Mouse (Mus musculus): ENCODE results near the gene Sh3bp2. TPM values are rescaled to one million over a fixed set of nuclear protein-coding genes. Genes with fewer than 3 reads are reported as not detected.

Gene Sh3bp2
- polyA plus RNA-seq, 1 experiment: 3.5 TPM

DNA sequence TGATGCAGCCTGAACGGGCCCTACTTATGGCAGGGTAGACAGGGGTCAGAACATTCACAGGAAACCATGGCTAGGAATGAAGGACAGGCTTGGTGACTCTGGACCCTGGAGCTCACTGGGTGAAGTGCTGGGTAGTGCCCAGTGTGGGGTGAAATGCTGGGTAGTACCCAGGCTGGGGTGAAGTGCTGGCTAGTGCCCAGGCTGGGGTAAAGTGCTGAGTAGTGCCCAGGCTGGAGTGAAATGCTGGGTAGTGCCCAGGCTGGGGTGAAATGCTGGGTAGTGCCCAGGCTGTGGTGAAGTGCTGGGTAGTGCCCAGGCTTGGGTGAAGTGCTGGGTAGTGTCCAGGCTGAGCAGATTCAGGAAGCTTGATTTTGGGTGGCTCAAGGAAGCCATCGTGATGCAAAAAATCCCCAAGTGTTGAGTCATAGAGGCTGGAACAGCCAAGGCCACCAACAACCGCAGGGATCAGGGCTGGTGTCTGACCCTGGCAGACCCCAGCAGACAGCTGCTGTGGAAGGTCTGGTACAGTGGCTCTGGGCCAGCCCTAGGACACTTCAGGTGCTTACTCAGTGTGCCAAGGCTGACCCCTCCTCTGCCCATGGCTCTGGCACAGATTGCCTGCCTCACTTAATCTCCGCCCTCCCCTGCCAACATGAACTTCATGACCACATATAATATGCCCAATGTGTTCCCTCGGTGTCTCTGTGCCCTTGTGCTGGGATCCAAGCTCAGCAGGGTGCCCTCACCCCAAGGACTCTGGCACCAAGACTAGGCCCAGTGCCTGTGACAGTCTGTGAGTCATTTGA lies 9.3 kb downstream of the Sh3bp2 start:
- no peak for TF ChIP-seq CTCF (IDR thresholded peaks at IDR 0.05; ENCODE audit: extremely low read depth, insufficient read depth, low read length)
- TF ChIP-seq POLR2A (IDR thresholded peaks at IDR 0.05; ENCODE audit: extremely low read depth, insufficient read depth, low read length): no peak
- Histone ChIP-seq H3K4me3 (ENCODE audit: insufficient read depth, low read length) (no peak overlapping the region), H3K27ac (ENCODE audit: insufficient read depth, low read length) (no peak overlapping the region), H3K4me1 (ENCODE audit: control insufficient read depth, insufficient read depth, low read length) (no peaks in the 10 kb centered on the region)

DNA sequence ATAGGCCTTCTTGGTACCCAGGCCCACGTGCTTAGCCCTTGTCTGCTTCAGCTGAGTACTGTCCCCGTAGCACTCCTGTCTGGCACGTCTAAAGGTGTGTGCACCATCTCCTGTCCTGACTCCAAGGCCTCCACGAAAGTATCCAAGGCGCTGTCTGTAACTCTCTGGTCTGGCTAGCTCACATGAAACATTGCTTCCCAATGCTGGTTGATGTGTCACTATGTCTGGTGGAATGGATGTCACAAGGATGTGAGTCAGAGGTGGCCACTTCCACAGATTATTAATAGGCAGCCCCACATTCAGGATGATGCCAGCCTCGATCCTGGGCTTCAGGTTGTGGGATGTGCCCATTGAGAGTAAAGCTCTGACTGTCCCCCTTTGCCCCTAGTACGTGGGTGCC lies 10.2 kb downstream of the Sh3bp2 start:
- TF ChIP-seq POLR2A (IDR thresholded peaks at IDR 0.05; ENCODE audit: extremely low read depth, insufficient read depth, low read length): no peak
- TF ChIP-seq CTCF (IDR thresholded peaks at IDR 0.05; ENCODE audit: extremely low read depth, insufficient read depth, low read length): no peak
- H3K4me3 ChIP-seq (ENCODE audit: insufficient read depth, low read length): no peak overlapping the region
- no peaks in the 10 kb centered on the region for H3K4me1 ChIP-seq (ENCODE audit: control insufficient read depth, insufficient read depth, low read length)
- no peak overlapping the region for H3K27ac ChIP-seq (ENCODE audit: insufficient read depth, low read length)

DNA sequence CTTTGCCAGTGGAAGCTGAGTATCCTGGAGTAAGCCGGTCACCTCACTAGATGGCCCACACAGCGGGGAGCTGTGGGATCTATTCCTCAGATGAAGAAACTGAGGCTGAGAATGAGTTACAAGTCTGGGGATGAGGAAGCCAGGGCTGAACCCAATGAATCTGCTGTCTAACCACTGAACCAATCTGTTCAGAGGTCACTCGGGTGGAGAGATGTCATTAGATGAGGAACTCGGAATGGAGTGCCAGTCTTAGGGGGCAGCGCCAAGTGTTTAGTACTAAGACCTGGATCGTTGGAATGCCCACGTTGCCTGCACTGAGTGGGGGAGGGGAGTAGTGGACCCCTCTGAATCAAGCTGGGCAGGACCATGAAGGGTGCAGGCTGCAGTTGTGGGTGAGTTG lies 12.4 kb downstream of the Sh3bp2 start:
- Histone ChIP-seq H3K27ac (ENCODE audit: insufficient read depth, low read length) (no peak overlapping the region), H3K4me1 (ENCODE audit: control insufficient read depth, insufficient read depth, low read length) (no peaks in the 10 kb centered on the region), H3K4me3 (ENCODE audit: insufficient read depth, low read length) (no peak overlapping the region)
- TF ChIP-seq CTCF (IDR thresholded peaks at IDR 0.05; ENCODE audit: extremely low read depth, insufficient read depth, low read length): no peak
- TF ChIP-seq POLR2A (IDR thresholded peaks at IDR 0.05; ENCODE audit: extremely low read depth, insufficient read depth, low read length): no peak

DNA sequence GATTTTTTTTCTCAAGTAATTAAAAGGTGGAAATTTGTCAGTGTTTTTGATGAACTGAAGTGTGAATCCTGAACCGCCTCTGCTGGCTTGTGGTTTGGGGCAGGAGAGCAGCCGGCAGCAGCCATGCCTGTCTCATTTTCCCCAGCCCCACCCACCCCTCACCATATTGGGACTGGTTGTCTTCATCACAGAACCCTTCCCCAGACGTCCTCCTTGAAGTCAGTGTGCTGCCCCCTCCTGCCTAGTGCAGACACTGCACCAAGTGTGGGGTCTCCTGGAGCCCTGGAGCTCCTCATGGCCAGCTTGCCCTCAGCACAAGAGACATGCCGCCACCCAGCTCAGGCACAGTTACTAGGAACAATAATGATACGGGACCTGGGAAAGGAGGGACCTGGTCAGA lies 12.9 kb downstream of the Sh3bp2 start:
- H3K27ac ChIP-seq (ENCODE audit: insufficient read depth, low read length): no peak overlapping the region
- TF ChIP-seq POLR2A (IDR thresholded peaks at IDR 0.05; ENCODE audit: extremely low read depth, insufficient read depth, low read length): no peak
- TF ChIP-seq CTCF (IDR thresholded peaks at IDR 0.05; ENCODE audit: extremely low read depth, insufficient read depth, low read length): 0 out of 2 replicates have a peak, but pooled peaks have one; percentile 19
- H3K4me3 ChIP-seq (ENCODE audit: insufficient read depth, low read length): no peak overlapping the region
- H3K4me1 ChIP-seq (ENCODE audit: control insufficient read depth, insufficient read depth, low read length): no peaks in the 10 kb centered on the region

DNA sequence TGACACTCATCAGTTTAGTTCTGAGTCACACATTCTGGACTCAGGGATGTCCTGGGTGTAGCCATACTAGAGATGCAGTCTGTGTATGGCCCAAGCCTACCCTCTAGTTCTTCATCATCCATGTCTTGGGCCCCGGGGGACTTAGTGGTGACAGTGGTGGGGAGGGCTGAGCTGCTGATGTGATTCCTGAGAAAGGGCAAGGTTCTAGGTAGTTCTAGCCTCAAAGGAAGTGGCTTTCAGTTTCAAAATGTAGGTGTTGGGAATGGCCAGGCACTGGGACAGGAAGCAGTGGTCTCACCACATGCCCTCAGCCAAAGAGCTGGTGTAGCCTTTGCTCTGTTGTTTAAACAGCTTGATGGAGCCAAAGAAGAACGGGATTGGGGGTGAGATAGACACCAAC lies 13.5 kb downstream of the Sh3bp2 start:
- no peak overlapping the region for H3K4me3 ChIP-seq (ENCODE audit: insufficient read depth, low read length)
- TF ChIP-seq CTCF (IDR thresholded peaks at IDR 0.05; ENCODE audit: extremely low read depth, insufficient read depth, low read length) (no peak), POLR2A (IDR thresholded peaks at IDR 0.05; ENCODE audit: extremely low read depth, insufficient read depth, low read length) (no peak)
- no peak overlapping the region for H3K27ac ChIP-seq (ENCODE audit: insufficient read depth, low read length)
- no peaks in the 10 kb centered on the region for H3K4me1 ChIP-seq (ENCODE audit: control insufficient read depth, insufficient read depth, low read length)

DNA sequence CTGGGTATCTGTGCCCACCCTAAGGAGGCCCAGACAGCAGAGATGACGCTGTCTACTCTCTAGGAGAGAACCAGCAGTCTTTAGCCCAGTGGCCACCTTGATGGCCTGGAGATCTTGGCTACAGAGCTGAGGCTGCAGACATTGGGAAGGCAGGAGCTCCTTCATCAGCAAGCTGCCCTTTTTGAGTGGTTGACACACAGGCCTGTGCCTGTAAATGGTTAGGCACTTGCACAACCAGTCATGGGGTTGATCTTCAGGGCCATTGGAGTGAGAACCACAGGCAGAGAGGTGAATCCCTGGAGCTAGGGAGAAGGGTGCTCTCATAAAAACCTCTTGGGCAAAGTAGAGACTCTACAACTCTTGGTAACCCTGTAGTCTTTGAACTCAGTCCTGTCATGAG lies 16.5 kb downstream of the Sh3bp2 start:
- no peaks in the 10 kb centered on the region for H3K4me1 ChIP-seq (ENCODE audit: control insufficient read depth, insufficient read depth, low read length)
- H3K4me3 ChIP-seq (ENCODE audit: insufficient read depth, low read length): no peak overlapping the region
- TF ChIP-seq POLR2A (IDR thresholded peaks at IDR 0.05; ENCODE audit: extremely low read depth, insufficient read depth, low read length) (no peak), CTCF (IDR thresholded peaks at IDR 0.05; ENCODE audit: extremely low read depth, insufficient read depth, low read length) (no peak)
- no peak overlapping the region for H3K27ac ChIP-seq (ENCODE audit: insufficient read depth, low read length)

DNA sequence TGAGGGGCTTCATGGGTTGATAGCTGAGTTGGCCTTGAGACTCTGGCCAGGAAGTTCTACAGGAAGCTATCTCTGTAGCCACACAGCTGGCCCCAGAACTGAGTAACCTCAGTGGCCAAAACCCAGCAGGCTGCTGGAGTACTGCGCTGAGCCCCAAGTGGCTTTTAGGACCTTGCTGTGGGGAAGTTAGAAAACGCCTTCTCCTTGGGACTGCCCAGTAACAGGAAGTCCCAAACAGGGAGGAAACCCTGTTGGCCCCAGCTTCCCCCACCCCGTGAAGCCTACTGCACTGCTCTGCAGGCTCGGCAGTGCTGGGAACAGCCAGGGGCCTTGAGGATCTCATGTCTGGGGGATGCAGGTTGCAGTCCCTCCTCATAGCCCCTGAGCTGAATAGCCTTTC lies 17.5 kb downstream of the Sh3bp2 start:
- Histone ChIP-seq H3K4me3 (ENCODE audit: insufficient read depth, low read length) (no peak overlapping the region), H3K27ac (ENCODE audit: insufficient read depth, low read length) (no peak overlapping the region), H3K4me1 (ENCODE audit: control insufficient read depth, insufficient read depth, low read length) (no peaks in the 10 kb centered on the region)
- TF ChIP-seq CTCF (IDR thresholded peaks at IDR 0.05; ENCODE audit: extremely low read depth, insufficient read depth, low read length): no peak
- TF ChIP-seq POLR2A (IDR thresholded peaks at IDR 0.05; ENCODE audit: extremely low read depth, insufficient read depth, low read length): no peak

DNA sequence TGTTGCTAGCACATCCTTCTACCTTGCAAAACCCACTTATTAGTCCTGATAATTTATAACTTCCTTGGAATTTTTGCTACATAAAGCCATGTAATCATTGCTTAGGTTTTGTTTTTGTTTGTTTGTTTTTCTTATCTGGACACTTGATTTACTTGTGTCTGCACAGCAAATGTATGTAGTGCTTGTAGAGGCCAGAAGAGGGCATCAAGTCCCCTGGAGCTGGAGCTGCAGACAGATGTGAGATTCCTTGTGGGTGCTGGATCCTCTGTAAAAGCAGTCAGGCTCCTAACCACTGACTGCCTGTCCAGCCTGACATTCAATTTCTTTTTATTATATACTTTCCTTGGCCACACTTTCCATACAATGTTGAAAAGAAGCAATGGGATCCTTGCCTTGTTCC lies 21.8 kb downstream of the Sh3bp2 start:
- H3K4me1 ChIP-seq (ENCODE audit: control insufficient read depth, insufficient read depth, low read length): no peaks in the 10 kb centered on the region
- no peak overlapping the region for H3K27ac ChIP-seq (ENCODE audit: insufficient read depth, low read length)
- peak; percentile 61 for TF ChIP-seq CTCF (IDR thresholded peaks at IDR 0.05; ENCODE audit: extremely low read depth, insufficient read depth, low read length)
- no peak for TF ChIP-seq POLR2A (IDR thresholded peaks at IDR 0.05; ENCODE audit: extremely low read depth, insufficient read depth, low read length)
- no peak overlapping the region for H3K4me3 ChIP-seq (ENCODE audit: insufficient read depth, low read length)

DNA sequence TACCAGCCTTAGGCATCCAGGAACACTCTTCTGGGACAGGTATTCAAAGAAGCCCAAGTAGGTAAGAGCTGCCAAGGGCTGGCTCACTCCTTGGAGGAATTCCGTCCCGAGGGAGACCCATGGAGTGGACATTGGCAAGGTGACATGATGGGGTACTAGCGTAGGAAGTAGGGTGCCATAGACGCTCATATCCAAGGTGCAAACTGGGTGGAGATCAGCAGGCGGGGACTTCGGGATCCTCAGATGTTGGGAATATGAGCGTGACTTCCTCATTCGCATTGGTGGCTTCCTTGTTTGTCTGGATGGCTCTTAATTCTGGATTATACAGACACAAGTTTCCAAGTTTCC lies 23.5 kb downstream of the Sh3bp2 start:
- Histone ChIP-seq H3K4me3 (ENCODE audit: insufficient read depth, low read length) (peak overlapping the region; percentile 35), H3K27ac (ENCODE audit: insufficient read depth, low read length) (no peak overlapping the region), H3K4me1 (ENCODE audit: control insufficient read depth, insufficient read depth, low read length) (no peaks in the 10 kb centered on the region)
- no peak for TF ChIP-seq CTCF (IDR thresholded peaks at IDR 0.05; ENCODE audit: extremely low read depth, insufficient read depth, low read length)
- TF ChIP-seq POLR2A (IDR thresholded peaks at IDR 0.05; ENCODE audit: extremely low read depth, insufficient read depth, low read length): no peak

DNA sequence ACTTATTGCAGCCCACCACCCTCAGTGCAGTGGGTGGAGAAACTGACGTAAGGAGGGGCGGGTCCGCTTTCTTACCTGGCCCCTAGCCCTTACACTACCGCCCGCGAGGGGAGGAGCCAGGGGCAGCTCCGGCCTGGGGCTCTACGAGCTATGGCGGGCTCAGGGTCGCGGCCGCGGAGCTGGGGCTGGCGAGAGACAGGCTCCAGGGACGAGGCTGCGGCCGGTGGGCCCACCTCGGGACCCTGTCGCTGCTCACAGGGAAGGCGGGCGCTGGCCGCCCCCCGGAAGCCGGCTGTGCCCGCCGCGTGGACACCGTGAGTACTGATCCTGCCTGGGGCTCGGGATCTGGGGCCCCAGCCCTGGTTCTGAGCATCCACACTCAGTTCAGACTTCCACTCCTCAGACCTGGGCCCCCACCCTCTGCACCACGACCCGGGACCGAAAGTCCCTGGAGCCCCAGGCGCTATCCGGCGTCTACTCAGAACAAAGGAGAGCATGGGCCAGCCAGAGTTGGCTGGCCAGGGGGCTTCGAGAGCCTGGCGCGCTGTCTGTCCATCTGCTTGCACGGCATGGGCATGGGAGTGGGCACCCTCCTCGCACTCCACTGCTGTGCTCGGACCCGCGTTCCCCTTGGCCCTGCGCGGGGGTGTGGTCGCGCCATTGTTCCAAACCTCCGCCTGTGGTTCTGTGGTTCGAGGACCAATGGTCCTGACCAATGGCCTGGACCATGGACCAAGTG lies 24.0 kb downstream of the Sh3bp2 start:
- Histone ChIP-seq H3K27ac (ENCODE audit: insufficient read depth, low read length) (no peak overlapping the region), H3K4me3 (ENCODE audit: insufficient read depth, low read length) (peak overlapping the region; percentile 35), H3K4me1 (ENCODE audit: control insufficient read depth, insufficient read depth, low read length) (no peaks in the 10 kb centered on the region)
- TF ChIP-seq CTCF (IDR thresholded peaks at IDR 0.05; ENCODE audit: extremely low read depth, insufficient read depth, low read length) (no peak), POLR2A (IDR thresholded peaks at IDR 0.05; ENCODE audit: extremely low read depth, insufficient read depth, low read length) (no peak)
